Mouse (Mus musculus): Measurements from ENCODE around the gene Adnp. TPM values are rescaled to one million over a fixed set of nuclear protein-coding genes. Genes with fewer than 3 reads are reported as not detected.

Adnp gene
- total RNA-seq (2015) = 17.2 and 21.8 TPM in 2 replicates
- total RNA-seq (2017) = 2.3 and 4.9 TPM in 2 replicates

DNA sequence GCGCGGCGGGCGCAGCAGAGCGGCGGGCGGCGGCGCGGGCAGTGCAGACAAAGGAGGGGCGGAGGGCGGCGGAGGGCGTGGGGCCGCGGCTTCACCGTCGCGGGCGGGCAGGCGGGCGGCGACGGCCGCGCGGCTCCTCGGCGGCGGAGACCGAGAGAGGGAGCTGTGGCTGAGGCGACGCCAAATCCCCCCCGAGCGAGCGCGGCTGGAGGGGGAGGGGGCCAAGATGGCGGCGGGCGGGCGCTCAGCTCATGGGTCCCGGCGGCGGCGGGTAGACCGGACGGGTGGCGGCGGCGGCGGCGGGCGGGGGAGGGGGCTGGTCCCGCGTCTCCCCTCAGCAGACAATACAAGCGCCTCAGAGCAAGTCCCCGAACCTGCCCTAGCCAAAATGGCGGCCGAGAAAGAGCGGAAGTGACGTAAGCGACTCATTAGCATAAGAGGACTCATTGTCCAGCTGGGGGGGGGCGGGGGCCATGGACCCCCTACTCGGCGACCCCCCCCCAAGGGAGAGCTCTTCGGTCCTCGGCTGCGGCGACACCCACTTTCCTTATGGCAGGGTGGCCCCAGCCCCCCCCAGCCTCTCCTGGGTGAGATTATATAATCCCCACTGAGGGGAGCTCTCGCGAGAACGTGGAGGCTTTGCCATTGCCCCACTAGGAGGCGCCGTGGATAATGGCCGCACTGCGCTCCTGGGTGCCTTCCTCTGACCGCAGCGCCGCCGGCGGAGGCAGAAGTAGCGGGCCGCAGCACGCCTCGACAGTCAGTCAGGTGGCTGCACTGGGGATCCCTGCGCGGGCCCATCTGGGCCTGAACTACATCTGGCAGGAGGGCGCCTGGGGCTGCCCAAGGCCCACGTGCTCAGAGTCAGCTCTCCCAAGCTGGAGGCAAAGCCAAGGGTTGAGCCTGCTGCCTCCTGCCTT is at the start of gene Adnp:
Adnp (minus strand) TSS at position 388 of the 920 bp plus-strand sequence.
- ATAC-seq (ENCODE audit: poor library complexity, severe bottlenecking) = peak; percentile 92

DNA sequence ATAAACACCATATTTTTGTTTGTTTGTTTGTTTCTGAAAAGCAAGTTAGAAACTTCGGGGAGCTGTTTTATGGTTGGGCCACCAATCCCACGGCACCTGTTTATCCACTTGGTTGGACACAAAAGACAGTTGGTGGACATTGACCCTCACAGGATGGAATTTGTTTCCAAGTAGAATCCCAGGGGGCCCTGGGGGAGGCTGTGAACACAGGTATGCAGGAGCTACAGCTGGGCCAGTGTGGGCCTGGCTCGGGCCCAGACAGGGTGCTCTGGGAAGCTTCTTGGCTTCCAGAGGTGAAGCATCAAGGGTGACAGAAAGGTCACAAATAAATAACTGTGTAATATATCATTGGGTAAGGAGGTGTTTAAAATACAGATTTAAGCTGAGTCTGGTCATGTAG is 49.6 kb upstream of the Adnp start:
- ATAC-seq (ENCODE audit: poor library complexity, severe bottlenecking) = no peak

DNA sequence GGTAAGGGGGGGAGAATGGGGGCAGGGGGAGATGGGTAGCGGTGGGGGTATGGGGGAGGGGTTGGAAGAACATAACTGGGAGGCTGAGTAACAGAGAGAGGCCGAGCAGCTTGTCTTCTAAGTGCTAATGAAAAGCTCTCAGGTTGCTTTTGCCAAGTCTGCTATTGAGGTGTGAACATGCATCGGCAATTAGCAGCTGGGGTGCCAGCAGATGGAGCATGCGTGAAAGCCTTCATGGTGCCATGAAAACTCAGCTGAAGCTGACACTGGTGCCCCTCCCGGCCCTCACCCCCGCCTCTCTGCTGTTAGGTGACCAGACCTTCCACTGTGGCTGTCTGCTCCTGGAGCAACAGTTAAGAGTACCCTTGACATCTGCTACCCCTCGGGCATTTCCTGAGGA is 46.9 kb upstream of the Adnp start:
- ATAC-seq (ENCODE audit: poor library complexity, severe bottlenecking) = no peak

DNA sequence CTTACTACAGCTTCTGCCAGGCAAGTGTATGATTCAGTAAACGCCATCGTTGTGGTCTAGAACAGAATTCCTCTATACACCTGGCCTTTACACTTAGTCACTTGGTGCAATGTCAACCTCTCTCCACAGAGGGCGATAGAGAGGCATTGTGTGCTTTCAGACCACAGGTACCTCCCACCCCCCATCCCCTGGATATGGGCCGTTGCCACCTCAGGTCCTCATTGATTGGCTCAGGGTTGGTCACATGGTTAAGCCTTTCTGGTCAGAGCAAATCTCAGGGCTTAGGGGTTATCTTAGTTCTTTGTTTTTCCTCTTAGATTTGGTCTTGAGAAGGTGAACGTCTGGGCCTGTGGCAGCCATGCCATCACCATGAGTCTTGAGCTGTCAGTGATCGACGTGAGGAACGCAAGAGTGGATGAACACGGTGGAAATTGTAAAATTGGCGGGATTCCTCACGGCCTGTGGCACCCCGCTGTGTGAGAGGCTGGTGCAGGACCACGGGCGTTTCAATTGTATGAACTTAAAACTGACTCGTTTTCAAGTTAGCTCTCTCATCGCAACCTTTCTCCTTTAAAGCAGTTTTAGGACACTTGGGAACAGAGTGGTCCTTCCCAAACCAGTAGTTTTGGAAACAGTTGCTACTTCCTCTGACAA is 45.9 kb upstream of the Adnp start:
- 0 out of 2 replicates have a peak, but pooled peaks have one; percentile 29 for ATAC-seq (ENCODE audit: poor library complexity, severe bottlenecking)

DNA sequence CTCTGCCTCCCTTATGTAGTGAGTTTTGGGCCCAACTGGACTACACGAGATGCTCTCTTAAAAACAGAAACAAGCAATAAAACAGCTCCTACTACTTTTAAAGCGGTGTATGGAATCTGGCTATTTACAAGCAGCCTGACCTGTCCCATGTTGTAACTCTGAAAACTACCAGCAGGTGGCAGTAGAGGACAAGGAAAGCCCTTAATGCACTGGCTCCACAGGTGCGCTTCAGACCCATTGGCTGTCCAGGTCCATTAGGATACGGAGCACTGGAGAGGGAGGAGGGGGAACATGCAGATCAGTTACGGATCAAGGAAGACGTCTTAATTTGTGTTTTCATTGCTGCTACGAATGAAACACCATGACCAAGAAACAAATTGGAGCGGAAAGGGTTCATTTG is 43.4 kb upstream of the Adnp start:
- ATAC-seq (ENCODE audit: poor library complexity, severe bottlenecking) = peak; percentile 89

DNA sequence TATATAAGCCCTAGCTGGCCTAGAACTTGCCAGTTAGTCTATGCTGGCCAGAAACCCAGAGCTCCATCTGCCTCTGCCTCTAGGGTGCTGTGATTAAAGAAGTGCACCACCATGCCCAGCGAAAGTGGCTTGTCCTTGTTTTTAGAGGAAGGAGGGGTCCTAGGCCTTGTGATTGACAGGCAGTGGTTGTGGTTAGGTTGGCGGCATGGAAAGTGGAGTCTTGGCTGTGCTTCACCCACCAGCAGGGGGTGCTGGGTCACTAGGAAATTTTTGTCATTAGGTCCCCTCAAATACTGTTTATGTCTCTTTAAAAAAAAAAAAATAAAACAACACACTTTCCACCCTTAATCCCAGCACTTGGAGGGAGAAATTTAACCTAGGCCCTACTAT is 41.9 kb upstream of the Adnp start:
- peak; percentile 80 for ATAC-seq (ENCODE audit: poor library complexity, severe bottlenecking)

DNA sequence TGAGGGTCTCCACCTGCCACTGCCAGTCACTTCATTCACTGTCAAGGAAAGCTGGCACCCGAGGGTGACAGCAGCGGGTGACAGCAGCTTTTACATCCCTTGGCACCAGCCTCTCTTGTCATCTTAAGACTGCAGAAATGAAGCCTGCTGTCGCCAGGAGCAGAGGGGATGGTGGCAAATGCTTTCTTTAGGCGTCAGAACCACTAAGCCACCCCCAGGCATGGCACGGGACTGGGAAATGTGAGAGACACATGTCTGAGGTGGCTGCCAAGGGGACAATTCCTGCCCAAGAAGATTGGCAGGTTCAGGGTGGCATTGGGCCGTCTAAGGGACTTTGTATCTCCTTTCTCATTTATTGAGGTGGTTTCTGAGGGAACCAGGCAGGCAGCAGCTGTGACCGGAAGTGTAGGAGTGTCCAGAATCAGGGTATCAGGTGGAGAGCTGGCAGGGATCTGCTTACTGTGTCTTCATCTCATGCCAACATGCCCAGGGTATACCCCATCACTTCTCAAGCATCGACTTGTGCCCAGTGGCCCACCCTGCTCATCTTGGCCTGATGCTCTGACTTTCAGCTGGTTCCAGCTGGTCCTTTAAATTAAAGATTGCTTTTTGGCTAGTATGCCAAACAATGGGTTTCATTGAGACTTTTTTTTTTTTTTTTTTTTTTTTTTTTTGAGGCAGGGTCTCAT is 41.4 kb upstream of the Adnp start:
- no peak for ATAC-seq (ENCODE audit: poor library complexity, severe bottlenecking)

DNA sequence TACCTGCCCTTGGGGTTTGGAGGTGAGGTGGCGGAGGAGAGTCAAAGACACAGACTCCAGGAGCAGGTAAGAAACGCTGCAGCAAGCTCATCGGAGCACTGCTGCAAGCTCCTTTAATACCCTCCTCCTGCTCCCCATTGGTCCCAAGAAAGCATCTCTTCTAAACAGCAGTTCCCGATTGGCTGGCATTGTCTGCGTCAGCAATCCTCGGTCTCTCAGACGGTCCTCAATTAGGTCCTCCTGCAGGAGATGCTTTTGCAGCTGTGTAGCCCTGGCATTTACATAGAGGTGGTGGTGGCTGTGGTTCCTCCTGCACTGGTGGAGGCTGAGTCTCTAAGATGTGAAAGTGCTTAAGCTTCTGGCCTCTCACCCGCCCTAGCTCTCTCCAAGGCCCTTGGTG is 38.7 kb upstream of the Adnp start:
- ATAC-seq (ENCODE audit: poor library complexity, severe bottlenecking) = no peak

DNA sequence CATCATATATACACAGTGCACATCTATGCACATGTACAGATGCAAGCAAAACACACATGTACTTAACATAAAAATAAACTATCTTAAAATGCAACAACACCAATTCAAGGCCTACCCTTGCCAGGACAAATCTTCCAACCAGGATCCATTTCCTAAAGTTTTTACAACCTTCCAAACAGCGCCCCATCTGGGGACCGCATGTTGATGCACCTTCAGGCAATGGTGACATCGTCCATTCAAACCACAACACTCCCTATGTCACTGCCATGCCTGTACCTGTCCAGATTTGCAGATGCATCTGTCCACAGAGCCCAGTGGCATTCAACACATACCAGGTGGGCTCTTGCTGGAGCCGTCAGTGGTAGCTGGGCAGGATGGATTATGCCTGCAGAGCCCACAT is 36.4 kb upstream of the Adnp start:
- ATAC-seq (ENCODE audit: poor library complexity, severe bottlenecking) = no peak

DNA sequence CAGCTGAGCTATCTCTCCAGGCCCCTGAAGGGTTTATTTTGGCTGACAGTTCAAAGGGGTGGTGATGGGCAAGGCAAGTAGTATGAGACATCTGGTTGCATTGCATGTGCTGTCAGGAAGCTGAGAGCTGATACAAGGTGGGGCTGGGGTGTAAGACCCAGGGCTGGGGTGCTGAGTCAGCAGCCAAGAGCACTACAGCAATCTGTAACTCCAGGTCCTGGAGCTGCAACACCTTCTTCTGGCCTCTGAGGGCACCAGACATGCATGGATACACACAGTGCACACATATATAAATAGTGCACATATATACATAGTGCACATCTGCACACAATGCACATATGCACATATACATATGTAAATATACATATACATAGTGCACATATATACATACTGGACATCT is 35.9 kb upstream of the Adnp start:
- ATAC-seq (ENCODE audit: poor library complexity, severe bottlenecking) = no peak

DNA sequence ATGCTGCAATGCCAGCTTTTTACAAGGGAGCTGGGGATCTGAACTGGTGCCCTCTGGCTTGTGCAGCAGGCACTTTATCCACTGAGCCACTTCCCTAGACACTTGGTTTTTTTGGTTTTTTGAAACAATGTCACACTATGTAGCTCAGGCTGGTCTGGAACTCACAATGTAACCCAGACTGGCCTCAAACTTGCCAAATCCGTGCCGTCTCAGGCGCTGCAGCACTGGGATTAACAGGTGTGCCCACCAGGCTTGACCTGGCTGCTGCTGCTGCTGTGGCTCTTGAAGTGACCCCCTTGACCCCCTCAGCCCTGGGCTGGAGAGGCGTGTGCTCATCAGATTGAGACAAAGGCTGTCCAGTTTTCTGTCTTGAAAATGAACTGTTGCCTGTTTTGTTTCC is 31.4 kb upstream of the Adnp start:
- ATAC-seq (ENCODE audit: poor library complexity, severe bottlenecking) = no peak

DNA sequence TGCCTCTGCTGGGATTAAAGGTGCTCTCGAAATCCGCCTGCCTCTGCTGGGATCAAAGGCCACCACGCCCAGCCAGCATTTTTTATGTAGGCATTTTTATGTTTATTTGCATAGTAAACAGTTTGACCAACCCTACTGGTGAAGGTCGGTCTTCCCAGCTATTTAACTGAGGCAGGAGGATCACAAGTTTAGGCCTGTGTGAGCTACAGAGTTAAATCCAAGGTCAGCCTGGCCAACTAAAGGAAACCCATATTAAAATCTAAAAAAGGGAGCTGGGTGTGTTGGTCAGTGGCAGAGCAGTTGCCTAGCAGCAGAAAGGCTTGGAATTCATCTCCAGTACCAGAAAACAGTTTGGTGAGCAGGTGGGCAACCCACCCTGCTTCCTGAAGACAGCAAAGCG is 26.4 kb upstream of the Adnp start:
- no peak for ATAC-seq (ENCODE audit: poor library complexity, severe bottlenecking)

DNA sequence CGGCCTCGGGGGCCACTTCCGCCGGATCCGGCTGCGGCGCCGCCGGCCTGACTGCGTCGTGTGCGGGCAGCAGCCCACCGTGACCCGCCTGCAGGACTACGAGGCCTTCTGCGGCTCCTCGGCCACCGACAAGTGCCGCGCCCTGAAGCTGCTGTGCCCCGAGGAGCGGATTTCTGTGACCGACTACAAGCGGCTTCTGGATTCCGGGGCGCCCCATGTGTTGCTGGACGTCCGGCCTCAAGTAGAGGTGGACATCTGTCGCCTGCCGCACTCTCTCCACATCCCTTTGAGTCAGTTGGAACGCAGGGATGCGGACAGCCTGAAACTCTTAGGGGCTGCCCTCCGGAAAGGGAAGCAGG is 24.5 kb upstream of the Adnp start:
- no peak for ATAC-seq (ENCODE audit: poor library complexity, severe bottlenecking)

DNA sequence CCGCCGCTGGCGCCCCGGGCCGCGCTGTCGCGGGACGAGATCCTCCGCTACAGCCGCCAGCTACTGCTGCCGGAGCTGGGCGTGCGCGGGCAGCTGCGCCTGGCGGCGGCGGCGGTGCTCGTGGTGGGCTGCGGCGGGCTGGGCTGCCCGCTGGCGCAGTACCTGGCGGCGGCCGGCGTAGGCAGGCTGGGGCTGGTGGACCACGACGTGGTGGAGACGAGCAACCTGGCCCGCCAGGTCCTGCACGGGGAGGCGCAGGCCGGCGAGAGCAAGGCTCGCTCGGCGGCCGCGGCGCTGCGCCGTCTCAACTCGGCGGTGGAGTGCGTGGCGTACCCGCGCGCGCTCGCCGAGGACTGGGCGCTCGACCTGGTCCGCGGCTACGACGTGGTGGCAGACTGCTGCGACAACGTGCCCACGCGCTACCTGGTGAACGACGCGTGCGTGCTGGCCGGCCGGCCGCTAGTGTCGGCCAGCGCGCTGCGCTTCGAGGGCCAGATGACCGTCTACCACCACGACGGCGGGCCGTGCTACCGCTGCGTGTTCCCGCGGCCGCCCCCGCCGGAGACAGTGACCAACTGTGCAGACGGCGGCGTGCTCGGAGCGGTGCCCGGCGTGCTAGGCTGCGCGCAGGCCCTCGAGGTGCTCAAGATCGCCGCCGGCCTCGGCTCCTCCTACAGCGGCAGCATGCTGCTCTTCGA is 24.0 kb upstream of the Adnp start:
- peak; percentile 19 for ATAC-seq (ENCODE audit: poor library complexity, severe bottlenecking)

DNA sequence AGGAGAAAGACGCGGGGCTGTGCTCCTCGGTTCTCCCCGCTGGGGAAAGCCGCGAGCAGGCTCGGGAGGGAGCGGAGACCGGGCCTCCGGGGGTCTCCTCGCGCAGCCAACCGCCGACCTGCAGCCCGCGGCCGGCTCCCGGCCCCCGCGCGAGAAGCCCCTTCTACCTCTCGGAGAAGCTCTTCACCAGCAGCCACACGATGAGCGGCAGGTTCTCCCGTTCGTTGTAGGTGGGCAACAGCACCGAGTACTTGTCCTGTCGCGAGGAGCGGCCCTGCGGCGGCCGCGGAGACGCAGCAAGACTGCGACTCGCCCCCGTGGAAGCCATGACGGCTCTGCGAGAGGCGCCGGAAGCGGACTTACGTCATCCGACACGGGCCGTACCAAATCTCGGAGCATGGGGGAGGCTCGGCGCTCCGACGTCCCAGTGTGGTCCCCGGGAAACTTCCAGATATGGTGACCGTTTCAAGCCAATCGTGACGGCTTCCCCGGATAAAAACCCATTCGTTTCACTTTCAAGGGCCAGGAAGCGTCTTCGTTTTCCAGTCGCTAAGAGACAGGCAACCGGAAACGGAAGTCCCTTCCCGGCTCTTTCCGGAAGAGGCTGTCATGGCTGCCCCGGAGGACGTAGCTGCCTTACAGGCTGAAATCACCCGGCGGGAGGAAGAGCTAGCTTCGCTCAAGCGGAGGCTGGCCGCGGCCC is 23.3 kb upstream of the Adnp start, which contains the start of the genes Gm20716, Dpm1 and Mocs3:
Gm20716 (minus strand) TSS at position 339 of the 703 bp plus-strand sequence.
Dpm1 (minus strand) TSS at position 566 of the 703 bp plus-strand sequence.
Mocs3 (plus strand) TSS at position 597 of the 703 bp plus-strand sequence.
- ATAC-seq (ENCODE audit: poor library complexity, severe bottlenecking) = peak; percentile 86

DNA sequence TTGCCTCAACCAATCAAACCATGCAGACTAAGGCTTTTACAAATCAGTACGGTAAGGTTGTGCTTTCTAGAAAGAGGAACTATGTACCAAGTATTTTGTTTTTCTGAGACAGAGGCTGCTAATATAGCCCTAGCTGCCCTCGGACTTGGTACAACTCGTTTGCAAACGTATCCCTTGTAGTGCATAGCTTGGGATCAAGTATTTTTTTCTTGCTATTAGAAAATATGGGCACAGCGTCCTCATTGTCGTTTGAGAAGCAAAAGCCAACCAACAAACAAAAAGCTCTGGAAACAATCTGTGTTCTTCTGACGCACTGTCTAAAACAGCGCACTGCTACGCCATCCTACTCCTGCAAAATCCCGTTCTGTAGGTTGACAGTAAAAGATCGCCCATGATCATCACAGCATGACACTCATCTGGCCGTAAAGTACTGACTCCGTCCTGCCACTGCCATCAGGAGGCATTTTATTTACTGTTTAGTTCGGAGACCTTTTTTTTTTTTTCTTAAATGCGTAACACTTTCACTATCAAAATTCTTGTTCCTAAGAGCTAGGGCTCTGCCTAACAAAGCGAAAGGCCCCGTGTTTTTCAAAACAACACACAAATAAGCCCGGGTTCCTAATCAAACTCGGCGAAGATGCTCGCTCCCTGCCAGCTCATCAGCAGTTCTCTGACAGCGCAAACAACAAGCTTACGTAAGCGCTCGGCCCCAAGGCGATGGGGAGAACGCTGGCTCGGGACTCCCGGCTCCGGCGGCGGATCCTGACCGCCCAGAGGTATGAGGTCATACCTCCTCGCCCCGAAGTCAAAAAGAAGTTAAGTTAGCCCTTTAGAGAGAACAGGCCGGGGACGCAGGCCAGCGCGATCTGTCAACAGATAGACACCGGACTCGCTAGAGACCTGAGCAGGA is 22.5 kb upstream of the Adnp start:
- peak; percentile 56 for ATAC-seq (ENCODE audit: poor library complexity, severe bottlenecking)

DNA sequence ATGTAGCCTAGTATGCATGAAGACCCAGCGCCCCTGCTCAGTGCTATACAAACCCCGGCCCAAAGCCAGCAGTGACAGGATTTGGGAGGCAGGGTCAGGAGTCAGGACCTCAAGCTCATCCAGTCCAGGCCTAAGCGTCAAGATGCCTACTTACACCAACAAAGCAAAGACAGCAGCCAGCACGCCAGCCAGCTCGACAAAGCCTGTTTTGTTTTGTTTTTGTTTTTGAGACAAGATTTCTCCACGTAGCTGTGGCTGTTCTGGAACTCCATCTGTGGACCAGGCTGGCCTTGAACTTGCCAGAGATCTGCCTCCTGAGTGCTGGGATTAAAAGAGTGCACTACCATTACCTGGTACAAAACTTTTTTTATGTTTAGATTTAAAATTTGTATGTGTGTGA is 16.4 kb upstream of the Adnp start:
- no peak for ATAC-seq (ENCODE audit: poor library complexity, severe bottlenecking)

DNA sequence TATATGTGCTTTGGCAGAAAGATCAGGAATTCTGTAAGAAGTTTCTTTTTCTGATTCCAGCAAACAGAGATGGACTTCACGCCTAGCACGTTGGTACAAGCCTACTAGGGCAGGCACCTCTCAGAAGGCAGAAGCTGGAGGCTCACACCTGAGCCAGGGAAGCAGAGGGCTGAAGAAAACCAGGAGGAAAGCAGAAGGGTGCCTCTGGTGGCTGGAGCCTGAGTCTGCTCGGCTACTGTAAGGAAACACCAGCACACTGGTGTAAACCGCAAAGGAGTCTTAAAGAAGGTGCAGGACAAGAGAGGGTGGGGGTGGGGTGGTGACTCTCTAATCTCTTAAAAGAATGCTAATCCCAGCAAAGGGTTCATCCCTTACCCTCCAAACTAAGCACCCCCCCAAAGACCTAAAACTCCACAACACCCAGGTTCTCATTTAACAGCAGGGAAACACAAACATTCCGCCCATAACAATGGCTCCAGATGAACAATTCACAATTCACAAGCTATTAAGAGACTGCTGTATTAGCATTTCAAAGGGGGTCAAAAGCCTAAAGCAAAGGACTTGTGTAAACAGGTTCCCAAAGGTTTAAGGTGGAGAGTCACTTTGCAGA is 7.0 kb upstream of the Adnp start:
- ATAC-seq (ENCODE audit: poor library complexity, severe bottlenecking) = no peak

DNA sequence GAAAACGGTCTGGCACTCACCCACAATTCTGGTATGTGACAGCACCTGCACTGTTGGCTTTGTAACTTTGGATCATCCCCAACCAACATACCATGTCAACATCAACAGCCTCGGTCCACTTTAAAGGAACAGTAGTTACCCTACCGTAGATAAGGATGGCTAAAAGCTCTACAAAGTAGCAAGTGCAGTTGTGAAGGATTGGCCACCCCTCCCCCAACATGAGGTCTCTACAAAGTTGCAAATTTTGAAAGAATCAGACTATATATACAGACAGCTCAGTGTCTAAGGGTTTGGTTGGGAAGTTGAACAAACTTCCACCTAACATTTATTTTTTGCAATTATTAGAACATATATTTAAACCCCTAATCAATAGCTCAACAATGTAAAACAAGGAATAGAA is 971 bp upstream of the Adnp start:
- ATAC-seq (ENCODE audit: poor library complexity, severe bottlenecking) = no peak

Data from megakaryocyte, adult 5-6 weeks (primary cell).